Mouse (Mus musculus): ENCODE results near the gene Loxl1.

Gene Loxl1

DNA sequence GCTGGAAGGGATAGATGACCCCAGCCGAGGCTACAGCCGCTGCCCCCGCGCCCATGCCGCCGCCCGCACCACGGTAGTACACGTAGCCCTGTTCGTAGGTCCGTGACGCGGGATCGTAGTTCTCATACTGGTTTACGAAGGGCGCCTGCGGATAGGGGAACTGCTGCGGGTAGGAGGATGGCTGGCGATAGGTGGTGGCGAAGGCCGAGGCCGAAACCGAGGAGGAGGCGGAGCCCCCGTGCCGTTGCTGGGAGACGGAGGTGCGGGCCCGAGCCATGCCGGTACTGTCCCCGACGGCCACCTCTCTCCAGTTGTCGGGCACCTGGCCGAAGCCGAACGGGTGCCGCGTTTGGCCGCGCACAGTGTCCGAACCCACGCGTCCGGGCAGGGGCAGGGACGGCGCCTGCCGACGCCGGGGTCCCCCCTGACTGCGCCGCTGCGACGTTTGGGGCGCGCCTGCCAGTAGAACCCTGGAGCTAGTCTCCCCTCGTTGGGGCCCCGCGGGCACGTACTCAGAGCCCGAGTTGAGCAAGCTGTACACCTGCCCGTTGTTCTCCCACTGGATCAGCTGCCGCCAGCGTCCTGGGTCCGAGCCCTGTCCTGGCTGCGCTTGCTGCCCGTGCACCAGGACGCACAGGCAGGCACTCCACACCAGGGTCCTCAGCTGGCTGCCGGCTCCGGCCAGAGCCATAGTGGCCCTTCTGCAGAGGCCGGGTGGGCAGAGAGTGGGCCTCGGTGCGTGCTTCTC is 616 bp downstream of the Loxl1 start:
- DNase-seq (ENCODE audit: extremely low read depth, low read depth) = no peak

DNA sequence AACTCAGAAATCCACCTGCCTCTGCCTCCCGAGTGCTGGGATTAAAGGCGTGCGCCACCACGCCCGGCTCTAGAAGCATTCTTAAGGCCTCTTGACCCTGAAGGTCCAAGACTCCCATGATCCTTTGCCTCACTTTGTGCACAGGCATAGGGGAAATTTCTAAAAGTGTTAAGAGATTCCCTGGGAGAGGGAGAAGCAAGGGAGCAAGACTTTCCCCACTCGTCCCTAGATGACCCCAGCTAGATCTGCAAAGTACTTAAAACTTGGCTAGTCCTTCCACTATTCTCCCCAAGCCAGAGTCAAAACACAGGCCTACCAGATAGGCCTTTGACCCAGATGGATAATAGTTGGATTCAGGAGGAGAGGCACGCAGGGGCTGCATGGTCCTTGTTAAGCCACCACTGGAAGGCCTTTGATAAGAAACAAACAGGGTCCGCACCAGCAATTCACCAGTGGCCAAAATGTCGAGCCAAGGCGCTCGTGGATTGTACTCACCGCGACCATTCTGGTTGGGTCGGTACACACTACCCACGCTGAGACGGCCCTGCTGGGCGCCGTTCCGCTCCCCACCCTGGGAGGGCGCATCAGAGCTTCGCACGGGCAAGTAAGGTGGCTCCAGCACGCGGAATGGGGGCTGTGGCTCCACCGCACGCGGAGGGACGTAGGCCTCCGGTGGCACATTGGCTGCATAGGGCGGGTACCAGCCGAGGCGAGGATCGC is 1.6 kb downstream of the Loxl1 start:
- no peak for DNase-seq (ENCODE audit: extremely low read depth, low read depth)

DNA sequence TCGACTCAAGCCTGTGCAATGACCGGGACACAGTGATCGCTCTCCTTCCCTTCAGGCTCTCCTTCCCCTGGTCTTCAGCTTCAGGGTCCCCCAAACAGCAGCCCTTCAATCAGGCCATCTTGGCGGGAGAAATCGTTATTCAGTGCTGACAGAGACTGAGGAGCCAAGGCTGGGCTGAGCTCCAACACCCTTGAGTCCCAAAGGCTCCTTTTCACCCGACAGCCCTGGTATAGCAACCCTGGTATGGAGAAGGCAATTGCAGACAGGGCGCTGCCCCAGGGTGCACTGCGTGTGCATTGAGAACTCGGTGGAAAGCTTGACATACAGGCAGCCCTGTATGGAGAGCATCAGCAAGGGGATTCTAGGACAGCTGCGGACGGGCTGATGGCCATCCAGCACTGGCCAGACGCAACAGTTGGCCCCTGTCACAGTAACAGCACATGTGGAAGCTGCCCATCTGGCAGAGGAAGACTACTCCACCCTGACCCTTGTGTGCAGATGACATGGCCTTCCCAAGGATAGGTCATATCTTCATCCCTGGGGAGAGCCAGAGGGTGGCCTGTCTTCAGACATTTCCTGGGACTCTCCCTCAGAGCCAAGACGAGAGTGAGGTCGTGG is 2.8 kb downstream of the Loxl1 start:
- no peak for DNase-seq (ENCODE audit: extremely low read depth, low read depth)

DNA sequence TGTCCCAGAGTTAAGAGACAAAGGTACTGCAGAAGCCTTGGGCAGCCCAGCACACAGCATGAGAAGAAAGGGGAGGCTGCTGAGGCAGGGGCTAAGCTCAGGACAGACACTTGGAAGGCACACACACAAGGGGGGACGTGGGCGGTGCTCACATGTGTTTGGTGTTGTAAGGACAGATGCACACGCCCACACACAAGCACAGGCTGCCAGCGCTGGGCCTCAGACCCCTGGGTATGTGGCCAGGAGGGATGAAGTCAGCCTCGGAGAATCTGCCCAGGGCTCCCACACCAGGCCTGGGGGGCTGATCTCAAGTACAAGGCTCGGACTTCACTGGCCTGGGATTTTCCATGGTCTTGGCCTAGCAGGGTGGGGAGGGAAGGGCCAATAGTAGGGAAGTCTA is 4.6 kb downstream of the Loxl1 start:
- DNase-seq (ENCODE audit: extremely low read depth, low read depth) = no peak

DNA sequence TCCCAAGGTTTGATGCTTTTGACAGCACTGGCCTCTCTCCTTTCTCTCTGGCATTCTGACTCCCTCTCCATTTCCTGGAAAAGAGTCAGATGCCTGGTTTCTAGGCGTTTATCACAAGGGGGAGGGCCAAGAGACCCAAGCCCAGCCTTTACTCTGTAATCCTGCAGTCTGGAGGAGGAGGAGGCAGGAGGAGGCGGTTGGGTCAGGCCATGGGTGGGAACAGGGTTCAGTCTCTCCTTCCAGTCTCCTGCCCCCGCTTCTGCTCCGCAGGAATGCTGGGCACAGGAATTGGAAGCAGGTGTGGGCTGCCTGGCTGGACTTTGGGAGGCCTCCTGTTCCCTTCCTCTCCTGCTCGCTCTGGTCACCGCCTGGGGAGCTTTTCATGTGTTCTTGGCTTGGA is 7.3 kb downstream of the Loxl1 start:
- no peak for DNase-seq (ENCODE audit: extremely low read depth, low read depth)

DNA sequence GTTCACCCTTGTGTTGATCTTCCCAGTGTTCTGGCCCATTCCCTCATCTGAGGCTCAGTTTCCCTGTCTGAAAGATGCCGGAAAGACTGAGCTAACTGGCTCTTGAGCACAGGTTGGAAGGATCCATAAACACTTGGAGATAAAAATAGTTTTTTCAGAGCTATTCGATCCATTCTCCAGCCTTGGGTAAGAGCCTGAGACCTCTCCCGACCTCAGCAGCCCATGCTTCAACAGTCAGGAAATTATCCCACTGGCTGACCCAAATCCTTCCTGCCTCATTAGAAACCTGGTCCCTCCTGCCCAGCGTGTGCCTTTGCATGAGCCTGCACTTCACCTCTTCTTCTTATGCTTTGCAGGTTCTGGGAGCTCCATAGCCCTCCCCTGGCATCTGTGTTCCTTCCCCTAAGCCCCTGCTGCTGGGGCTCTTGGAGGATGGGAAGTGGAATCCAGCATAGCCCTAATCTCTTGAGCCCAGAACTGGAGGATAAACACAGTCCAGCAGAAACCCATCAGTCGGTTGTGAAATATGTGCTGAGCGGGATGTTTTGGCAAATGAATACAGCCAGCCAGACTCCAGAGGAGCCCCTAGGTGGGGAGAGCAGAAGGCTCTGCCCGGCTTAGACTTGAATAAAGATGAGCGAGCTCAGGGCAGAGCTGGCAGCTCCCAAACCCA is 9.3 kb downstream of the Loxl1 start:
- no peak for DNase-seq (ENCODE audit: extremely low read depth, low read depth)

DNA sequence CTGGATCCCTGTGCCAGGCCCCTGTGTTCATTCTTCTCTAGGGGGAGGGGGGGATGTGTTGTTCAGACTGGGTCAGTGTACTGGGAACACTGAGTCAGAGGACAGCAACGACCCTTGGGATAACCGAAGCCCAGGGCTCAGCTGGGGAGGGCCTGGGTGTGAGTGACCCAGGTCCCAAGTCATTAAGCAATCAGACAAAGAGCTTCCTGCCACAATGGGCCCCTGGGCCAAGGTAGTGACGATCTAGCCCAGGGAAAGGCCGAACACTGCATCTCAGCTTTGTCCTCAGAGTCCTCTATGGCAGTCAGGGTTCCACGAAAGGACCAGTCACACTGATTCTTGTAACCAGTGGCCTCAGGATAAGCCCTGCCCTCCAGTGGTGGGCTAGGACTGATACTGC is 9.9 kb downstream of the Loxl1 start:
- DNase-seq (ENCODE audit: extremely low read depth, low read depth) = no peak

DNA sequence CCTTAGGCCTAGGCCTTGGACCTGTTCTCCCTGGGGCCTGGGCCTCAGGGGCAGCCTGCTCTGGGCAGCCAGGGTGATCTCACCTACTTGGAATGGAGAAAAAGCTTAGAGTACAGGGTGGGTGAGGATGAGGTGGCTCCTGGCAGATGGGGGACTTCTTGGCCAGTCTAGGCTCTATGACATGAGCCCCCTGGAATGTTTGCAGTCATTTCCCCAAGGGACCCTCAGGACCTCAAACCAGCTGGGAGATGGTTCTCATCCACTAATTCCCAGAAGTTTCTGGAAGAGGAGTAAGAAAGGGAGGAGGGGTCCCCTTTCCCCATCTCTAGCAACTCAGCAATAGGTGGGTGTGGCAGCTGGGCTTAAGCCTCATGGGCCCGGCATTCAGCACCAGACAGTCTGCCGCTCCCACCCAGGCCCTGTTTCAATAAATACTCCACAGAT is 13.6 kb downstream of the Loxl1 start:
- DNase-seq (ENCODE audit: extremely low read depth, low read depth) = no peak

DNA sequence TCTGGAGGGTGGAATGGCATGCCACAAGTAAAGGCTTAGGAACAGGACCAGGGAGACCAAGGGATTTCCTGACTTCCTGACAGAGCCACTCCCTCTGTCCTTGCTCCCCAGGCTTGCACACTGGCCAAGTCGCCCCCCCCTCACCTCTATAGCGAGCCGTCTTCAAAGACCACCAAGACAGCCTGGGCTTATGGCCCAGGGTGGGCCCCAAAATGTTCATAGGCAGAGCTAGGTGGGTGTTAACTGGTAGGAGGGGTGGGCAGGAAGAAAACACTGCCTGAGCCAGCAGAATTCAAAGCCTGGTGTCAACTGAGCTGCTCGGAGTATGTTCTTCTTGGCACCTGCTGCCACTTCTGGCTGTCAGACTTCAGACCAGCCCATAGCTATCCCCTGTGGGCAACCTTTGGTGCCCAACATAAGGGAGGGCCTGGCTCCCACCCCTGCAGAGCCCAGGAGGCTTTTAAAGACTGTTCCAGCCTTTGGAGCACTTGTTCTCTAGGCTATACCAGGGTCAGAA is 15.0 kb downstream of the Loxl1 start:
- DNase-seq (ENCODE audit: extremely low read depth, low read depth) = no peak

DNA sequence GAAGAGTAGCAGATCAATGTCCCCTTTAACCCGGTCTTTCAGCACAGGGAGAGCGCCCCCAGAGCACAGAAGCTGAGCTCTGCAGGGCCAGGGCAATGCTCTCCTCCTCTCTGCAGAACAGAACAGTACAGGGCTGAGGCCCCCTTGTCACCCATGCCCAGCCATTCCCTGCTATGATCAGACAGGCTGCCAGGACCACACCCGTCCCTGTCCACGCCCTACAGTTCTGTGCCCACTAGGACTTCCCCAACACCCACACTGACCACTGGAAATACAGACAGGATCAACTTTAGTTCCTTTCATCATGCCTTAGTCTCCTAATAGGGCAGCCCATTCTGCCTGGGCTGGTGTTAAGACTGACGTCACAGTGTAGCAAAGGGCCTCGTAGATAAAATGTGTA is 15.9 kb downstream of the Loxl1 start:
- no peak for DNase-seq (ENCODE audit: extremely low read depth, low read depth)

DNA sequence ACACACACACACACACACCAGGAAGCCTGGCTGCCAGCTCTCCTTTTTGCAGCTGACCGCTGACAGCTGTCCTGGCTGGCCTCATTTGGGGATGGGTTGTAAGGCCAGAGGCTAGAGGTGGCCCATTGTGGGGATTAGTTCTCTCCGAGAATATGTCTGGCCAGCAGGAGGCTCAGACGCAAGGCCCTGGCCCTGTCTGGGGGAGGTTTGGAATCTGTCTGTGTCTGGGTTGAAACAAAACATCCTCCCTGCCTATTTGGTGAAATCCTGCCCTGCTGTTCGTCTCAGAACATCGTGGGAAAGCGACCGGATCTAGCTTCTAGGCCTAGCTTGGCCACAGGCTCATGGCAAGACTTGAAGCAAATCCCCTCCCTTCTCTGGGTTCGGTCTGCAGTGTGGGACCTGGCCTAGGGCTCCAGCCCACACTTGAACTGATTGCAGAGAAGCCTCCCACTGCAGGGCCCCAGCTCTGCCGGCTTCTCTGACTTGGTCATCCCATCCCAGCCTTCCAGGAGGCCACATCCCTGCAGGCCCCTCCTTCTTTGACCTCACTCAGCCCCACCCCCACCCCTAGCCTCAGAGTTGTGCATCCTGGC is 17.1 kb downstream of the Loxl1 start:
- DNase-seq (ENCODE audit: extremely low read depth, low read depth) = no peak

DNA sequence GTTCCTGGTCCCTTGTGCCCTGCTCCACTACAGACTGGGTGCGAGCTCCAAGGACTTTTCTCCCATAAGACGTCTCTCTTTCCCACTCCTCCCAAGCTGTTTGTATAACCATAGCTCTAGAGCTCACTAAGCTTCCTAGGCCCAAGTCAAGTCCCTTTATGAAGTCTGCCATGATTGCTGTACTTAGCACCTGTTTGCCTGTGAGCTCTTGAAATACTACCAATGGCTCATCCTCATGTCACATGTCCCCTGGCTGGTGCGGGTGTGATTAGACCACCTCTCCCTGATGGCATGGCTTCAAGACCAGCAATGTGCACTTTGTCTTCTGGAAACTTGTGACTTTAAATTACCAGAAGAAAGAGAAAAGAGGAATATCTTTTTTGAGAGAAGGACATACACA is 17.6 kb downstream of the Loxl1 start:
- DNase-seq (ENCODE audit: extremely low read depth, low read depth) = no peak

DNA sequence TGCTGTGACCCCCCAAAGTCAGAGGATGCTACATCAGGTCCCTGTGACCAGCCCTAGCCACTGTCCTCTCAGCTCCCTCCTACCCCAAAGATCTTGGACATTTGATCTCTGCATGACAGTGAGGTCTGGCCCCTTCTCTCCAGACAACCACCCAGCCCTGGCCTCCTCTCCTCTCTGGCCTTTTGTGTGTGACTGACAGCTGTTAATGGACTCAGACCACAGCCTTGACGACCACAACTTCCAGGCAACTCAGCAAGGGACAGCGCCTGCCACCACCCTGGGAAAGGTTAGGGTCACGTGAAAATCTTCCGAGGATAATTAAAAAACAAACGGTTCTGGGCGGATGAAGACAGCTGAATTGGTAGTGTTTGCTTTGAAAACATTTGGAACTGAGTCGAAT is 18.5 kb downstream of the Loxl1 start:
- no peak for DNase-seq (ENCODE audit: extremely low read depth, low read depth)

DNA sequence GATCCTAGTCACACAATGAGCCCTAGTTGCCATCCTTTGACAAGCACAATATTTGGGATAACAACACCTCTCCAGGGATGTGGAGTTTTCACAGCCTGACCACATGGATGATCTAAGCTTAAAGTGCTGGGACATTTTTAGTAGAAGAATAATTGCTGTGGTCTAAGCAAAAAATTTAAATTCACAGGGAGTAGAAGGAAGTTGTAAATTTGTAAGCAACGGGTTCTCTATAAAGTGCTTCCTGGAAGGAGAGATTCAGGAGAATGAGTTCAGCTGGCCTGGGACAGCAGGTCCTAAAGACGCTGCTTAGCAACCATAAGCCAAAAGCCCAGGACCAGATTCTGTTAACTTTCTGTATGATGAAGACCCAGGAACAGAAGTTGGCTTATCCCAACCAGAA is 23.1 kb downstream of the Loxl1 start:
- no peak for DNase-seq (ENCODE audit: extremely low read depth, low read depth)

DNA sequence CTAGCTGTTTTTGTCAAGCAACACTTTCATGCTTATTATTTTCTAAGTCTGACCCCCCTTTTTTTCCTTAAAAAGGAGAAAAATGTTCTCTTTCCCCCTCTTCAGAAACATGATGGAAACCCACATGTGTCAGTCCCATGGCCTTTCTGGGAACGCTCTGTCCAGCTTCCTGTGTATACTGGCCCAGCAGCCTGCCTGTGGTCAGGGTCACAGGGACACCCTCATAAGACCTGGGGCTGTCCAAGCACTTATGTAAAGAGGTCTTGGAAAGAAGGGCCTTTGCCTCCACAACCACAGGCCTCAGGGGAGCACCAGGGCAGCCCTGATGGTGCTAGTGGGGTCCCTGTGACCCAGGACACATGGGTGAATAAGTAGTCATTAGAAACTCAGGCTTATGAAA is 23.9 kb downstream of the Loxl1 start:
- no peak for DNase-seq (ENCODE audit: extremely low read depth, low read depth)

DNA sequence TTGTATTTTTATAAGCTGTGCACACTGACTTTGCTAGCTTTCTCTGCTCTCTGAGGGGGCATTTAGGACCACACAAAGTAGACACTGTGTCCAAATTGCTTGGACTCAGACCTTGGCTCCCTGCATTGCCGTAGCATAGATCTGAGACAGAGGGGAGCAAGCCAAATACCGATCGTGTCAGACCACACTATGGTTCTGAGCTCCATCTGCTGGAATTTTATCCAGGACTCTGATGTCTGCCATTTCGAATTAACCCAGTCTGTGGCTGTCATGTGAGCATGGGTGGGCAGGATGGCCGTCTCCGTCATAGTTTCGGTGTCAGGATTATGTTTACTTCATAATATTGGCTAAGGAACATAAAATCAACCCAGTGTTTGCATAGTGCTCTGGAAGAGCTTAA is 29.6 kb downstream of the Loxl1 start:
- no peak for DNase-seq (ENCODE audit: extremely low read depth, low read depth)

DNA sequence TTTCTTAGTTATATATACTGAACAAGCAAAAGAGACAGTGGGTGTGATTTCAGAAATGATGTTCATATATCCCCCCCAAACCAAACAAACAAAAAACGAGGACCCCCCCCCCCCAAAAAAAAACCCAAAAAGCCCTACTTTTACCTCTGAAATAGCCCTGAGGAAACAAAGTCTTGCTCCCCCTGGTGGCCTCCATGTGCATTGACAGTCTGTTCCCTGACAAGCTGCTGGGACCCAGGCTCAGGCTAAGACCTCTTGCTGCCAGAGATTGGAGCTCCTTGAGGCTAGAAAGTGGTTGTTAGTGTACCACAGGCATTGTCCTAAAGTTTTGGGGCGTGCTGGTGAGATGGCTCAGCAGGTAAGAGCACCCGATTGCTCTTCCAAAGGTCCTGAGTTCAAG is 31.4 kb downstream of the Loxl1 start:
- peak; percentile 16 for DNase-seq (ENCODE audit: extremely low read depth, low read depth)

DNA sequence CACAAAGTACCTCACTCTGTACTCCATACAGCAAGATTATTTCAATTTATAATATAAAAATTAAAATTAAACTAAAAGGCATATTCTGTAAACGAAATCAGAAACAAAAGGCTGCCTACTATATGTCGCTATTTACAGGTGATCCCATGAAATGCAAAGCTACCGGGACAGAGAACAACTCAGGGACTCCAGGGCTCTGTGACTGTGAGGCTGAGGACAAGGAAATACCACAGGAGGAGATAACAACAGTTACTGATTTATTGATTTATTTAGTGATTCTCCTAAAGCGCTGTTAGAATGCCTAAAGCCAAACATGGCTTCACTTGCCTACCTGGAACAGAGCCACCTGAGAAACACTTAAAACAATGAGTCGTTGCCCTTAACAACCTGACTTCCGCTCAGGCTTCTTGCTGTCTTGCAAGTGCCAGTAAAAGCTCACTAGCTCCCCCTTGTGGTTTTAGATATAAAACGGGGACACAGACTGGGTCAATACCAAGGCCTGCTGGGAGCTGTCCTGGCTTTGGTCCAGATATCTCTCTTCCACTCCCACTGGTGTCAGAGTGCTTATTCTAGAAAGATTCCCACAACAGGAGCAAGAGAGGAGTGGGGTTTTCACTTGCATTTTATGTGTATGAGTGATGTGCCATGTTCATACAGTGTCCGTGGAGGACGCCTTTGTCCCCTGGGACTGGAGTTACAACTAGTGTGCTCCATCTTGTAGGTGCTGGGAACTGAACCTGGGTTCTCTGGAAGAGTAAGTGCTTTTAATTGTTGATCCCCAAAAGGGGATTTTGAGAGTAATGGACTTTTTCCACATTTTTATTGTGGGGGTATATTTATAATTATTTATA is 32.5 kb downstream of the Loxl1 start:
- peak; percentile 85 for DNase-seq (ENCODE audit: extremely low read depth, low read depth)

DNA sequence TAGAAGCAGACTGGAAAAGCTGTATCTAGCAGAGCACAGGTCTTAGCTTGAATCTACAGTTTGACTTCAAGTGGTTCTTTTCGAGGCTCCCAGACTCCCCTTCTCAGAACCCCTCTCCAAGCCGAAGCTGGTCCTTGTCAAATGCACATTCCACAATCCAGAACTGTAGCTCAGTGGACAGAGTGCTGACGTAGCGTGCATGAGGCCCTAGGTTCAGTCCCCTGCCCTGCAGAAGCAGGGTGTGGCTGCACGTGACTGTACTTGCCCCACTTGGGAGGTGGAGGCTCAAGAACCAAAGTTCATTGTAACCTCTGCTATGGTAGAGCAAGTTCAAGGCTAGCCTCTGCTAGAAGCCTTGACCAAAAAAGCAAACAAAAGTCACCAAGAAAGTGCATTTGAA is 33.2 kb downstream of the Loxl1 start:
- DNase-seq (ENCODE audit: extremely low read depth, low read depth) = no peak
